Mouse (Mus musculus) cerebellum, adult 2 months (tissue): ENCODE results near the gene Tmem115.

Experiments used
- CTCF ChIP-seq: fragments of 200-500 bp; IDR thresholded peaks from 2 replicates; pipeline ENCODE4 v1.5.1; 2011; ENCODE audit warnings: low read depth, mild to moderate bottlenecking, control low read depth, low read length, moderate library complexity, borderline replicate concordance; ENCODE audit not compliant: insufficient read depth
- POLR2A ChIP-seq: fragments of 200-500 bp; IDR thresholded peaks from 2 replicates; pipeline ENCODE4 v1.6.1; 2011; ENCODE audit warnings: low read length, control low read depth, borderline replicate concordance; ENCODE audit not compliant: insufficient read depth

DNA sequence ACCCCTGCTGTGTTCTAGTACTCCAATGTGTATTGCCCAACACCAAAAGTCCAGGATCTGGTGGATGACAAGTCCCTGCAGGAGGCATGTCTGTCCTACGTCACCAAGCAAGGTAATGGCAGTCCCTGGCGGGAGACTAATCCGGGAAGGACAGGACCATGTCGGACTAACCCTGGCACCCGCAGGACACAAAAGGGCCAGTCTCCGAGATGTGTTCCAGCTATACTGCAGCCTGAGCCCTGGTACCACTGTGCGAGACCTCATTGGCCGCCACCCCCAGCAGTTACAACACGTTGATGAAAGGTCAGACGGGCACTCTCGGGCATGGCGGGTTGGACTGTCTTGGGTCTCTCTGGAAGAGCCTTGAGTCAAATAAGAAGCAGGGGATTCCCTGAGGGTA is 11.0 kb downstream of the Tmem115 start:
- TF ChIP-seq CTCF (no peak), POLR2A (no peak)
